Mouse (Mus musculus): Measurements from ENCODE around the gene Adamts17.

- TF ChIP-seq CTCF (IDR thresholded peaks at IDR 0.05; ENCODE audit: low read depth, low read length) = no peak
- TF ChIP-seq POLR2A (IDR thresholded peaks at IDR 0.05; ENCODE audit: insufficient read depth, low read length) = no peak
- TF ChIP-seq EP300 (IDR thresholded peaks at IDR 0.05; ENCODE audit: insufficient read depth, low read depth, low read length) = no peak
These were observed 204.7 kb downstream of the Adamts17 start for GRCm38 (mm10) chr7:67044121-67044817.

Measured in ES-Bruce4 (cell line).